Mouse (Mus musculus) forebrain, embryonic 16.5 days (tissue): ENCODE measurements around the gene Filip1. TPM values are rescaled to one million over a fixed set of nuclear protein-coding genes. Genes with fewer than 3 reads are reported as not detected.

Experiments
- ATAC-seq: fragments of 200-750 bp; cut with Nextera tagmentation; 2 replicates; pipeline ENCODE4 v1.8.0; 2017; ENCODE audit warnings: mild to moderate bottlenecking, moderate library complexity
- H3K27ac ChIP-seq: fragments of 300-500 bp; sonication (generic); 2 replicates; pipeline ENCODE4 v1.5.1; 2014; ENCODE audit warnings: low read length, control low read depth
- H3K27me3 ChIP-seq: fragments of 300-500 bp; sonication (generic); replicated peaks from 2 replicates; pipeline ENCODE4 v1.6.1; 2014; ENCODE audit warnings: low read length; ENCODE audit not compliant: control insufficient read depth, insufficient read depth
- H3K36me3 ChIP-seq: fragments of 300-500 bp; sonication (generic); 2 replicates; pipeline ENCODE4 v1.6.1; 2014; ENCODE audit not compliant: control insufficient read depth, insufficient read depth
- H3K4me1 ChIP-seq: fragments of 300-500 bp; sonication (generic); replicated peaks from 2 replicates; pipeline ENCODE4 v1.6.1; 2014; ENCODE audit warnings: low read length; ENCODE audit not compliant: control insufficient read depth, insufficient read depth
- H3K4me2 ChIP-seq: fragments of 300-500 bp; sonication (generic); 2 replicates; pipeline ENCODE4 v1.6.1; 2014; ENCODE audit warnings: mild to moderate bottlenecking, low read length, control low read depth
- H3K4me3 ChIP-seq: fragments of 300-500 bp; sonication (generic); replicated peaks from 2 replicates; pipeline ENCODE4 v1.5.1; 2014; ENCODE audit warnings: mild to moderate bottlenecking, low read length, control low read depth
- H3K9ac ChIP-seq: fragments of 300-500 bp; sonication (generic); replicated peaks from 2 replicates; pipeline ENCODE4 v1.6.1; 2014; ENCODE audit warnings: low read depth, low read length, control low read depth
- H3K9me3 ChIP-seq: fragments of 300-500 bp; sonication (generic); 2 replicates; pipeline ENCODE4 v1.6.1; 2016; ENCODE audit warnings: low read length; ENCODE audit not compliant: control insufficient read depth
- WGBS: fragments of 180-500 bp; shearing (Covaris S2); extraction: QIAGEN DNeasy Blood & Tissue Kit; methylation state at CpG from one replicate; pipeline ENCODE4 v1.1.7; 2014; 5-methylcytosine and 5-hydroxymethylcytosine counted together
- polyA plus RNA-seq: library from polyadenylated mRNA; unstranded; fragments of >200 nt; fragmentation: Nextera tagmentation; extraction: Ambion mirVana; gene quantifications from 2 replicates; pipeline ENCODE4 v1.2.1, GENCODE M21; 2015

Gene Filip1
- polyA plus RNA-seq, 1 experiment from 2014 or later = 3.0 TPM

DNA sequence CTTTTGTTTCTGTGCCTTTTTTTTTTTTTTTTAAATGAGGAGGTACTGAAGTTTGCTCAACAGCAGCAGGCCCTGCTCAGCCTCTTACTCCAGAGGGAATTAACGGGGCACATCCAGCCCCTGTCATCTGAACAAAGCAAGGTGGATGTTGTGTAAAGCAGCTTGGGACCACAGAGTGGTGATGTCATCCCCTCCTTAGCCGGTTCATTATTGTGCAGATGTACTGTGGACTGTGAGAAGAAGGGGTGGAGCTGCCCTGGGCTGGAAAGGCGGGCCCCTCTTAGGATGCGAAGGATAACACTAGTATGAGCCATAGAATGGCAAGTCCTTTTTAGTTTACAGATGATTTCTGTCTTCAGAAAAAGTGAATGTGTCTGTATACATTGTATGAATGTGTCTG, 181.8 kb downstream of the Filip1 start:
- Histone ChIP-seq H3K27ac (no peak overlapping the region), H3K4me3 (no peak overlapping the region), H3K9ac (no peak overlapping the region), H3K4me1 (peaks cover 10% of the 10 kb centered on the region), H3K27me3 (no peaks in the 10 kb centered on the region), H3K36me3 (no peaks in the 10 kb centered on the region), H3K9me3 (no peaks in the 10 kb centered on the region), H3K4me2 (peak overlapping the region; percentile 56)
- WGBS = 6% methylated on average over 4 of the region's 4 CpGs
- peak; percentile 91 for ATAC-seq

DNA sequence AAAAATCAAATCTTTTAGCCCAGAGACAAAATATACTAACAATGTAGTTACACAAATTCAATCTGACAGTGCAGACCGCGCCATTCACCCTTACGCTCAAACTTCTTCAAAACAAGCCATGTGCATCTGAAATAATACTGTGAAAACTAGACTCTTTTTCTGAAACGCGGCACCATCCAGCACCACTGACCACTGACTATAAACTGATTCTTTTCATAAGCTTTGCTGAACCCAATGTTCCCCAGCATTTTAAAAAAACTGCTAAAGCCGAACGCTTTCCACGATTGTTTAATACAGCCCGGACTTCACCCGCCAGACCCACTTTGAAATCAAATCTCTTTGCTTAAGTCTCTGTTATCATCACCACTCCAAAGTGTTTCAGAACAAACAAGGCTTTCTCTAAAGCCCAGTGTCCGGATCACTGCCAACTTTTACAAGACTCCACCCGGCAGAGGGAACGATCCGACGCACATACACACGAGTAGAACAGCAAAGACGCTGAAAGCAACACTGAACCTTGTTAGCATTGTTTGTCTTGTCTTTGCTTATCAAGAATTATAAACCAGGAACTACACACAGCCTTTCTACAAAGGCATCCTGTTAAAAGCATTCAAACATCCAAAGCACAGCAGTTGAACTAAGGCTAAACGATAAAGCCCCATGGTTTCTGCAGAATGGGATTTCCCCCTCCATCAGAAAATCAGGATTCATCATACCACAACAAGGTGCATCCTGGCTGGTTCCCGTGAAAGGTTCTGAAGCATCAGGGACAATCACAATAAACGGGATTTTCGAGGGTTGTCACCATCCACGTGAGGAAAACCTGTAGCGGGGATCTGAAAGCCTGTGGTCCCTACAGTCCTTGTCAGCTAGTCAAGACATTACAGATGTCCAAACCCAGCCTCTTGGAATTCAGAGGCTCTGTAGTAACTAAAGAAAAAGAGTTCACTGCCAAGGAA, 182.5 kb downstream of the Filip1 start:
- Histone ChIP-seq H3K4me3 (peak overlapping the region; percentile 25), H3K27ac (no peak overlapping the region), H3K36me3 (no peaks in the 10 kb centered on the region), H3K9me3 (no peaks in the 10 kb centered on the region), H3K4me2 (peak overlapping the region; percentile 56), H3K9ac (peak overlapping the region; percentile 28; the same call in 1 of the 2 replicates), H3K4me1 (peaks cover 10% of the 10 kb centered on the region), H3K27me3 (no peaks in the 10 kb centered on the region)
- WGBS = 11% methylated on average over 23 of the region's 23 CpGs
- 0 out of 2 replicates have a peak, but pooled peaks have one; percentile 8 for ATAC-seq

DNA sequence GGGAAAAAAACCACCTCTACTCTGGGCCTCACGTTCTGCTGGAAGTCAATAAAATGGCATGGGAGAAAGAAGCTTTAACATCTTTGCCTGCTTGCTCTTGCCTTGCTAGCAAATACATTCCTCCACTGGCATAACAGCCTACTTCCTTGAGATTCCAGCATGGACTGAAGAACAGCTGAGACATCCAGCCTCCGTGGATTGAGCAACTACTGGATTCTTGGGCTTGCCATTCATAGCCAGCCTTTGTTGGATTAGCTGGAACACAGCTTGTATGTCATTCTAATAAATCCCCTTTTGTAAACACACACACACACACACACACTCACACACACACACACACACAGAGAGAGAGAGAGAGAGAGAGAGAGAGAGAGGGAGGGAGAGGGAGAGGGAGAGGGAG, 185.6 kb downstream of the Filip1 start:
- H3K4me1 ChIP-seq = peaks cover 10% of the 10 kb centered on the region
- H3K9ac ChIP-seq = no peak overlapping the region
- ATAC-seq = no peak
- no peaks in the 10 kb centered on the region for H3K27me3 ChIP-seq
- H3K27ac ChIP-seq = no peak overlapping the region
- no peaks in the 10 kb centered on the region for H3K36me3 ChIP-seq
- 36% methylated on average over 2 of the region's 2 CpGs for WGBS
- no peak overlapping the region for H3K4me3 ChIP-seq
- no peaks in the 10 kb centered on the region for H3K9me3 ChIP-seq
- no peak overlapping the region for H3K4me2 ChIP-seq

DNA sequence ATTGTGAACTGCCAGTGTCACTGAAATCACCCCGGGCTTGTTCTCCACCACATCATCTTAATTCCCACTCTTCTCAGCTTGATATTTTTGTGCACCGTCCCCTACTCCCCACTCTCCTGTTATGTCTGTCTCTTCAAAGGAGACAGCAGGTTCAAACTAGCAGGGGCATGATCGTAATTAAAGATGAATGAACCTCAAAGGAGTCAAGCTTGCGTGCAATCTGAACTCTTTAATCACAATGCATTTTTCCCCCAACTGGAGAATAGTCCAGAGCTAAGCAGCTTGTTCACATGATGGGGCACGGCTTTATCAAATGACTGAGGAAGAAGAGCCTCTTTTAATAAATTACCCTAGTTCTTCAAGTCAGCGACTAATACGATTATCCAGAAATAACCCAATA, 187.1 kb downstream of the Filip1 start:
- ATAC-seq = no peak

DNA sequence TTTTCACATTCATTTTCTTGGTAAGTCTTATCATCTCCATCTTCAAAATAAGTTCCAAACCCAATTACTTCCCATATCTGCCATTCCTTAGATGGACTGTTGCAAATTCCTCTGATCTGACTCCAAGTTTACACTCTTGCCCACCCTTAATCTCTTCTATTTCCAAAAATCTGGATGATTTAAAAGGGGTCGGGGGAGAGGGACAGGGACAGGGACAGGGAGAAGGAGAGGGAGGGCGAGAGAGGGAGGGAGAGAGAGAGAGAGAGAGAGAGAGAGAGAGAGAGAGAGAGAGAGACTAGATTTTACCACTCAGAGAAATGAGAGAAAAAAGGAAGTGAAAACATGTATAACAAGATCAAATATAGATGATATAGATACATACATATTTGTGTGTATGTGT, 188.8 kb downstream of the Filip1 start:
- Histone ChIP-seq H3K9ac (no peak overlapping the region), H3K4me3 (no peak overlapping the region), H3K4me2 (no peak overlapping the region), H3K27me3 (no peaks in the 10 kb centered on the region), H3K36me3 (no peaks in the 10 kb centered on the region), H3K9me3 (no peaks in the 10 kb centered on the region), H3K27ac (no peak overlapping the region), H3K4me1 (no peaks in the 10 kb centered on the region)
- 17% methylated on average over 2 of the region's 2 CpGs for WGBS
- ATAC-seq = no peak

More for the DNA sequence above, 187.1 kb downstream of the Filip1 start:
- Histone ChIP-seq H3K9me3 (no peaks in the 10 kb centered on the region), H3K27ac (no peak overlapping the region), H3K4me3 (no peak overlapping the region), H3K36me3 (no peaks in the 10 kb centered on the region), H3K9ac (no peak overlapping the region), H3K27me3 (no peaks in the 10 kb centered on the region), H3K4me2 (no peak overlapping the region), H3K4me1 (peaks cover 6% of the 10 kb centered on the region; the same call in 1 of the 2 replicates)
- 17% methylated on average over 7 of the region's 7 CpGs for WGBS

DNA sequence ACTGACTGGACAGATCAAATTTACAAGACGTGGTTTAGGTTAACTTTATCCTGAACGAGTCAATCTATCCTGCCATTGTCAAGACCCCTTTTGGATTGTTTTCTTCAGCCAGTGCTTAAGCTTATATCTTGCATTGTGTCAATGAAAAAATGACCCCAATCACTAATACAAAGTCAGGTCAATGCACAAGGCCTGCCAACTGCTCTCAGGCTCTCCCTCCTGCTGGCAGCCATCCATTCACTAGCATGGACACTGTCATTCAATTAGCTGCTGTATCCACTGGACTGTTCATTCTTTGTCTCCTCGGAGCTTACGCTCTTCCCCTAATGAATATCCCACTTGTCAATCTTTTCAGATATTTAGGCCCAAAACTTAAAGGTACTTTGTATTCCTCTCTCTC, 189.2 kb downstream of the Filip1 start:
- Histone ChIP-seq H3K36me3 (peaks cover 3% of the 10 kb centered on the region; the same call in 1 of the 2 replicates), H3K4me3 (no peak overlapping the region), H3K27ac (no peak overlapping the region), H3K4me1 (no peaks in the 10 kb centered on the region), H3K4me2 (no peak overlapping the region), H3K27me3 (no peaks in the 10 kb centered on the region), H3K9me3 (no peaks in the 10 kb centered on the region), H3K9ac (no peak overlapping the region)
- WGBS = 3% methylated on average over 4 of the region's 4 CpGs
- ATAC-seq = no peak

DNA sequence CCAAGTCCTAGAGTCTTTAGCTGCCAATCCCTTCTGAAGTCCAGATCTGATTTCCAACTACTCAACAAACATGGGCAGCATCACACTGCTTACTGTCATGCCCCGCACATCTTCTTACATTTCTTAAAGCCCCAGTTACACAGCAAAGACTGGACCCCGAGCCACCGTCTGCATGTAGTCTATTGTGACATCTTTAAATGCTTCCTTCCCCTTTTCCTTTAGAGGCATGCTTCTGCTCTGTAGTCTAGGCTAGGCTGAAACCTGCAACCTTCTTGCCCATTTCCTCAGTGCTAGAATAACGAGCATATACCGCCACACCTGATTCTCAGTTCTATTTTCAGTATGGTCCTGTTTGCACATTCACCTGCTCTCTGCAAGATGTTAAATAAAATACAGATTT, 196.2 kb downstream of the Filip1 start:
- Histone ChIP-seq H3K36me3 (peaks cover 3% of the 10 kb centered on the region; the same call in 1 of the 2 replicates), H3K4me1 (peaks cover 3% of the 10 kb centered on the region), H3K4me2 (no peak overlapping the region), H3K9ac (no peak overlapping the region), H3K27me3 (no peaks in the 10 kb centered on the region), H3K4me3 (no peak overlapping the region), H3K9me3 (no peaks in the 10 kb centered on the region), H3K27ac (no peak overlapping the region)
- ATAC-seq = no peak
- 91% methylated on average over 5 of the region's 5 CpGs for WGBS

DNA sequence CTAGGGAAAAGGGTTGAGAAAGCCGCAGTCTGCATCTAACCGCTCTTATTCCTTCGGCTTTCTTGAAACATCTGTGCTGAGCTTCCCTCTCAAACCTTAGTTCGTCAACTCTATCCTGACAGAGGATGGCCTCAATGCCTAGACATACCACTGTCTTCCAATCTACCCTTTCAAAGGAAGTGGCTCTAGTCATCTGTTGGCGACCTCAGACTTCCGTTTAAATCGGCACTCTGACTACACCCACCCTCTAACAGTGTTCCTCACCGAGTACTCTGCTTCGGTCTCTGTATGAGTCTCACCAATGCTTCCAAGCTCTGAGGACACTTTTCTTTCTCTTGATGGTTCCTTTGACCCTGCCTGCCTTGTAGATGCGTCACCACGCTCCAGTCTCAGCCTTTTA, 196.6 kb downstream of the Filip1 start:
- H3K9ac ChIP-seq = no peak overlapping the region
- WGBS = 91% methylated on average over 11 of the region's 11 CpGs
- no peaks in the 10 kb centered on the region for H3K9me3 ChIP-seq
- no peak overlapping the region for H3K4me3 ChIP-seq
- no peaks in the 10 kb centered on the region for H3K27me3 ChIP-seq
- peaks cover 3% of the 10 kb centered on the region; the same call in 1 of the 2 replicates for H3K36me3 ChIP-seq
- ATAC-seq = no peak
- peaks cover 3% of the 10 kb centered on the region for H3K4me1 ChIP-seq
- no peak overlapping the region for H3K4me2 ChIP-seq
- H3K27ac ChIP-seq = no peak overlapping the region

DNA sequence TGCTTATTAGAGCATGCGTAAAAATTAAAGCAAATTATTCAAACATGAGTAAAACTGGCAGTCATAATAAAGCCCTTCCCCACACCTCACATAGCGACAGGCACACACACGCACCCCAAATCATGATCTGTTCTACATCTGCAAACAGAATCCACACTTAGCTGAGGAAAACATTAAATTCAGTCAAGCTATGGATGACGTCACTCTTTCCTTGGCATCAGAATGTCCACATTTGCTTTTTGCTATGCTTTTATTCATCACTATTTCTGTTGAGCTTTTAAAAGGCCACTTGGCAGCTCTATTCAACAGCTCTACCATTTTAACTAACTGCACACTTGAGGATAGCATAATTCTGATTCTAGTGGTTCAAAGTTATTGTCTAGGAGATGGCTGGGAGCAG, 198.1 kb downstream of the Filip1 start:
- H3K4me1 ChIP-seq = peaks cover 3% of the 10 kb centered on the region
- no peak for ATAC-seq
- WGBS = 60% methylated on average over 4 of the region's 4 CpGs
- H3K9ac ChIP-seq = no peak overlapping the region
- H3K9me3 ChIP-seq = no peaks in the 10 kb centered on the region
- H3K36me3 ChIP-seq = peaks cover 3% of the 10 kb centered on the region; the same call in 1 of the 2 replicates
- H3K27me3 ChIP-seq = no peaks in the 10 kb centered on the region
- no peak overlapping the region for H3K27ac ChIP-seq
- H3K4me3 ChIP-seq = no peak overlapping the region
- no peak overlapping the region for H3K4me2 ChIP-seq
